Mouse (Mus musculus) layer of hippocampus, adult 9-11 months (tissue): ENCODE measurements around the gene Hmgn5.

Experiments used
- DNase-seq: peaks from one replicate; pipeline ENCODE4 v3.0.0; 2022

Gene Hmgn5

DNA sequence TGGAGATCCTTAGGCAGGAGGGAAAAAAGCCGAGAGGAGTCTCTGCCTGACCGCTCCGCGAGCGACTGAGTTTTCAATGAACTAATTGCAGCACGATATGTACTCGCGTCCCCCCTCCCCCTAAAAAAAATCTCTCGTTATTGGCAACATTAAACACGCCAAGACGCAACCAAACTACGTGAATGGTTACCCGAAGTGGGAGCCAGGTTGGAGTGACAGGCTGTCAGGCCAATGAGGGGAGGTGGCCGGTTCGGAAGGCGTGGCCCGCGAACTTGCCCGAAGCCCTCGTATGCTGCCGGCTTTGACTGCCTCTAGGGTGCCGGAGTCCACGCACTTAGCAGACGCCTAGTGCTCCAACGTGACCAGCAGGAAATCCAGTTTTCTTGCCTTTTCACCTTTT, at the start of gene Hmgn5:
Gene Hmgn5 (minus strand): TSS at position 122 of the 400 bp plus-strand sequence.
- peak; percentile 90 for DNase-seq

DNA sequence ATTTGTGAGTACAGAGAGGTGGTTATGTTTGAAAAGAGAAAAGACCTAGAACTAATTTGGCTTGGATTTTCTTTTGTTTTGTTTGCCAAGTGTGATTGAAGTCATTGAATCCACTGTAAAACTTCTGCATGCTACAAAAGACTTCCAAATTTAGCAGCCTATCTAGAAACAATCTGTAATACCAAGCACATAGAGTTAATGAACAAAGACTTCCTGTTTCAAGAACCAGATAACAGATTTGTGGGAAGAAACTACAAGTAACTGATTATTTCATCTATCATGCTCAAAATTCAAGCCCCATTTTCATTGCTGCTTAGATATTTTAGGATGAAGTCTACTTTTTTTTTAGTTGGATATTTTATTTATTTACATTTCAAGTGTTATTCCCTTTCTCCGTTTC, 34.6 kb upstream of the Hmgn5 start:
- no peak for DNase-seq

DNA sequence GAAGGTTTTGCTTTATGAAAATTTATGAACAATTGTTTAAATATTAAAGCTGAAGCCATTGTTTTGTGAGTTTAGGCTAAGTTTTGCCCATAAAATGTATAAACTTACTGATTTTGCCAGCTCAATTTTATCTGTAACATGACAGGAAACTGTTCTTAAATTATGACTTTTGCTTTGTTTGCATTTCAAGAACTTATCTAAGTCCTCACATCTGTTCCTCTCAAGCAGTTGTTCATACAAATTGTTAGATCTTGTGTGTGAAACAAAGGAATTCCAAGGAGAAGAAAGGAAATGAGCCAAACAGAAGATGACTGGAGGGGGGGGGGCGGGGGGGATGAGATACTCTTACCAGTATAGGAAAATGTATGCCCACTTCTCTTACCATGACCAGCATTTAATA, 13.0 kb upstream of the Hmgn5 start:
- no peak for DNase-seq

- DNase-seq, result no peak
These were observed 7.7 kb upstream of the Hmgn5 start for GRCm38 (mm10) chrX:109020858-109021257.

DNA sequence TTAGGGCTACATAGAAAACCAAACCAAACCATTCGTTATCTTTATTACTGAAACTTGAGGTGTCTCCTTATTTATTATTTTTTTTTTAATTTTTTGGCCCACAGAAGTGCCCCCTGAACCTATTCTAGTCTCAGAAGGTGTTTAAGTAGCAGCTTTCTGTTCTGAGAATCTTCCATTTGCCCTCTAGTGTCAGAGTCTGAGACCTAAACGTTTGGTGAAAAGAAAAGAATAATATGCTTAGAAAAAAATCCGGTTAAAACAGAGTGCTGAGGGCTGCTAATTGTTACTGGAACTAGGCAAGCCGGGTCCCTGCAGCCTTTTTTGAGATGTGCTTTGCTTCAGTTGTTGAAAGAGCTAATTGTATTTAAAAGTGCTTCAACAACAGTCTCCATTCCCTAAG, 962 bp upstream of the Hmgn5 start:
- DNase-seq, result no peak

GRCm38 (mm10) chrX:109013686-109014085, 482 bp upstream of the Hmgn5 start:
- peak; percentile 10 for DNase-seq

GRCm38 (mm10) chrX:109012371-109013031, 703 bp downstream of the Hmgn5 start:
- peak; percentile 20 for DNase-seq

DNA sequence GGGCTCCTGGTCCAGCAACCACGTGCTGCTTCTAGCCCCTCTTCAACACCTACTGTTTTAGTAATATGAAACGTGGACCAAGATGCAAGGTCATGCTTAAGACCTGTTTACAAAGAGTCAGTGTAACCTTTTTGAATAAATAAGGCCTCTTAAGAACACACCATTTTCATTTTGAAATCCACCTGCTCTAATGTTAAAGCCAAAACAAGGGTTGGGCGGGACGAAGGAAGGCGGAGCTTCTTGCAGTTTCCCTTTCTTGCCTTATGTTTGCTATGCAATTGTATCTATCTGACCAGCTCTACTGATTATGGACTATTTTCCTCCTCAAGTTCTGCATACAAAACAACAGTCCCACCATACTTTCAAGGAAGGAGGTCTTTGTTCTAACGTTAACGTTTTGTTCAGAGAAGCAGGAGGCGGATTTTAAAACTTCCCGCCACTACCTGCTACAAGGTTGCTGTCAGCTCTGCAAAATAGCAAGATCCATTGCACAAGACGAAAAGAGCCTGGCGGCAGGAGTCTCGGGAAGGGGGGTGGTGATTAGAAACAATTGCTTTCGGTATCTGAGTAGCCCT, 1.5 kb downstream of the Hmgn5 start:
- DNase-seq, result no peak

DNA sequence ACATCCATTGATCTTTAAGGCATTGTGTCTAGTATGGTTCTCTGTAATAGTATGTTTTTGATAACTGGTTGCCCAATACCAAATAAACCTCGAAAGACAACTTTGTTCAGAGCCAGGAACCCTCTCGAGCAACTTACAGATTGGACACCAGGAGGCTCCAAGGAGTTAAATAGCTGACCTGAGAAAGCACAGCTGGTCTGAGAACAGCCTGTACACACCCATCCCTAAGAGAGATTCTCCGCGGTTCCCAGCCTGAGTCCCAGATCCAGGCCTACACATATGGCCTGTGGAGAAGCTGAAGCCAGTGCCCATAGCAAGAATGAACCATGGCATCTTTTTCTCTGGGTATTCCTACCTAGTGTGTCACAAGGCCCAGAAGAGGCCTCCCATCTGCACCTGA, 11.9 kb downstream of the Hmgn5 start:
- no peak for DNase-seq
